Mouse (Mus musculus) lung, embryonic 15.5 days (tissue): Measurements from ENCODE around the gene Hmox2. TPM values are rescaled to one million over a fixed set of nuclear protein-coding genes. Genes with fewer than 3 reads are reported as not detected.
A peak's percentile ranks its signal among the peaks of the same experiment; 100 is the strongest.

Experiments
- ATAC-seq: fragments of 200-750 bp; cut with Nextera tagmentation; 2 replicates; pipeline ENCODE4 v1.8.0; 2017; ENCODE audit warnings: moderate number of reproducible peaks, borderline replicate concordance; ENCODE audit not compliant: low FRiP score, low TSS enrichment; ENCODE audit errors: extremely low read depth
- H3K27ac ChIP-seq: fragments of 300-500 bp; sonication (generic); 2 replicates; pipeline ENCODE4 v1.5.1; 2015; ENCODE audit warnings: moderate library complexity, mild to moderate bottlenecking, inconsistent platforms
- H3K27me3 ChIP-seq: fragments of 300-500 bp; sonication (generic); 2 replicates; pipeline ENCODE4 v1.6.1; 2015; ENCODE audit warnings: inconsistent platforms
- H3K36me3 ChIP-seq: fragments of 300-500 bp; sonication (generic); 2 replicates; pipeline ENCODE4 v1.6.1; 2015; ENCODE audit warnings: inconsistent platforms
- H3K4me1 ChIP-seq: fragments of 300-500 bp; sonication (generic); 2 replicates; pipeline ENCODE4 v1.6.1; 2015; ENCODE audit warnings: inconsistent platforms
- H3K4me2 ChIP-seq: fragments of 300-500 bp; sonication (generic); 2 replicates; pipeline ENCODE4 v1.6.1; 2015; ENCODE audit warnings: inconsistent platforms, mild to moderate bottlenecking, moderate library complexity
- H3K4me3 ChIP-seq: fragments of 300-500 bp; sonication (generic); 2 replicates; pipeline ENCODE4 v1.5.1; 2015; ENCODE audit warnings: mild to moderate bottlenecking, inconsistent platforms
- H3K9ac ChIP-seq: fragments of 300-500 bp; sonication (generic); 2 replicates; pipeline ENCODE4 v1.6.1; 2015; ENCODE audit warnings: inconsistent platforms
- H3K9me3 ChIP-seq: fragments of 300-500 bp; sonication (generic); 2 replicates; pipeline ENCODE4 v1.6.1; 2016; ENCODE audit warnings: inconsistent platforms
- WGBS: fragments of 180-500 bp; shearing (Covaris S2); methylation state at CpG from one replicate; pipeline ENCODE4 v1.1.7; 2015; 5-methylcytosine and 5-hydroxymethylcytosine counted together
- polyA plus RNA-seq: library from polyadenylated mRNA; unstranded; fragments of >200 nt; fragmentation: Nextera tagmentation; extraction: Ambion mirVana; gene quantifications from 2 replicates; pipeline ENCODE4 v1.2.1, GENCODE M21; 2015

The Hmox2 gene
- polyA plus RNA-seq, 1 experiment from 2014 or later = 113 TPM

GRCm38 (mm10) chr16:4768719-4769118 lies 42.6 kb downstream of the Hmox2 start:
- WGBS = 94% methylated on average over 5 of the region's 5 CpGs
- Histone ChIP-seq H3K36me3 (peaks cover 65% of the 10 kb centered on the region), H3K27ac (no peak overlapping the region), H3K4me3 (no peak overlapping the region), H3K4me2 (no peak overlapping the region), H3K4me1 (peaks cover 8% of the 10 kb centered on the region), H3K27me3 (no peaks in the 10 kb centered on the region), H3K9me3 (no peaks in the 10 kb centered on the region), H3K9ac (no peak overlapping the region)
- no peak for ATAC-seq

- Histone ChIP-seq H3K4me2 (no peak overlapping the region), H3K36me3 (peaks cover 23% of the 10 kb centered on the region), H3K9ac (no peak overlapping the region), H3K27me3 (no peaks in the 10 kb centered on the region), H3K27ac (no peak overlapping the region), H3K4me1 (peaks cover 9% of the 10 kb centered on the region), H3K9me3 (no peaks in the 10 kb centered on the region), H3K4me3 (no peak overlapping the region)
- ATAC-seq = no peak
- 50% methylated on average over 1 of the region's 1 CpGs for WGBS
Observed at GRCm38 (mm10) chr16:4773289-4773970, 47.3 kb downstream of the Hmox2 start.

GRCm38 (mm10) chr16:4777171-4777904 lies 51.2 kb downstream of the Hmox2 start:
- 95% methylated on average over 3 of the region's 3 CpGs for WGBS
- Histone ChIP-seq H3K27me3 (no peaks in the 10 kb centered on the region), H3K4me2 (no peak overlapping the region), H3K4me3 (no peak overlapping the region), H3K9me3 (no peaks in the 10 kb centered on the region), H3K27ac (no peak overlapping the region), H3K4me1 (peaks cover 17% of the 10 kb centered on the region), H3K36me3 (0 out of 2 replicates have a peak, but pooled peaks cover 2% of the 10 kb centered on the region), H3K9ac (no peak overlapping the region)
- ATAC-seq = no peak

GRCm38 (mm10) chr16:4777905-4778609 lies 51.9 kb downstream of the Hmox2 start:
- no peak for ATAC-seq
- Histone ChIP-seq H3K27me3 (no peaks in the 10 kb centered on the region), H3K9me3 (no peaks in the 10 kb centered on the region), H3K9ac (no peak overlapping the region), H3K36me3 (0 out of 2 replicates have a peak, but pooled peaks cover 2% of the 10 kb centered on the region), H3K27ac (no peak overlapping the region), H3K4me3 (no peak overlapping the region), H3K4me1 (peaks cover 16% of the 10 kb centered on the region), H3K4me2 (no peak overlapping the region)
- whole genome bisulfite sequencing = 90% methylated on average over 4 of the region's 4 CpGs

GRCm38 (mm10) chr16:4778940-4779339 lies 52.8 kb downstream of the Hmox2 start:
- no peak for ATAC-seq
- H3K4me3 ChIP-seq = no peak overlapping the region
- 0 out of 2 replicates have a peak, but pooled peaks cover 2% of the 10 kb centered on the region for H3K36me3 ChIP-seq
- H3K4me1 ChIP-seq = peaks cover 8% of the 10 kb centered on the region
- 94% methylated on average over 4 of the region's 4 CpGs for WGBS
- H3K4me2 ChIP-seq = no peak overlapping the region
- H3K27me3 ChIP-seq = no peaks in the 10 kb centered on the region
- no peaks in the 10 kb centered on the region for H3K9me3 ChIP-seq
- no peak overlapping the region for H3K27ac ChIP-seq
- H3K9ac ChIP-seq = no peak overlapping the region

GRCm38 (mm10) chr16:4781524-4782196 lies 55.5 kb downstream of the Hmox2 start:
- H3K9me3 ChIP-seq = no peaks in the 10 kb centered on the region
- 61% methylated on average over 5 of the region's 5 CpGs for WGBS
- H3K9ac ChIP-seq = no peak overlapping the region
- peaks cover 22% of the 10 kb centered on the region for H3K4me1 ChIP-seq
- no peaks in the 10 kb centered on the region for H3K27me3 ChIP-seq
- no peak for ATAC-seq
- 0 out of 2 replicates have a peak, but pooled peaks cover 2% of the 10 kb centered on the region for H3K36me3 ChIP-seq
- H3K4me2 ChIP-seq = no peak overlapping the region
- no peak overlapping the region for H3K27ac ChIP-seq
- no peak overlapping the region for H3K4me3 ChIP-seq

GRCm38 (mm10) chr16:4782515-4782914 lies 56.4 kb downstream of the Hmox2 start:
- H3K4me1 ChIP-seq = peaks cover 24% of the 10 kb centered on the region
- H3K36me3 ChIP-seq = no peaks in the 10 kb centered on the region
- no peak for ATAC-seq
- H3K27me3 ChIP-seq = no peaks in the 10 kb centered on the region
- H3K9me3 ChIP-seq = no peaks in the 10 kb centered on the region
- H3K4me2 ChIP-seq = no peak overlapping the region
- no peak overlapping the region for H3K27ac ChIP-seq
- H3K4me3 ChIP-seq = no peak overlapping the region
- no peak overlapping the region for H3K9ac ChIP-seq

GRCm38 (mm10) chr16:4785706-4786105 lies 59.5 kb downstream of the Hmox2 start:
- Histone ChIP-seq H3K4me2 (no peak overlapping the region), H3K9me3 (no peaks in the 10 kb centered on the region), H3K4me3 (no peak overlapping the region), H3K9ac (no peak overlapping the region), H3K27me3 (no peaks in the 10 kb centered on the region), H3K4me1 (peaks cover 40% of the 10 kb centered on the region), H3K27ac (no peak overlapping the region), H3K36me3 (no peaks in the 10 kb centered on the region)
- ATAC-seq = no peak
- 61% methylated on average over 4 of the region's 4 CpGs for WGBS

- H3K4me1 ChIP-seq = peaks cover 32% of the 10 kb centered on the region
- H3K27me3 ChIP-seq = no peaks in the 10 kb centered on the region
- H3K27ac ChIP-seq = no peak overlapping the region
- peak overlapping the region; percentile 71 for H3K4me2 ChIP-seq
- ATAC-seq = no peak
- no peaks in the 10 kb centered on the region for H3K36me3 ChIP-seq
- peak overlapping the region; percentile 80 for H3K4me3 ChIP-seq
- no peaks in the 10 kb centered on the region for H3K9me3 ChIP-seq
- no peak overlapping the region for H3K9ac ChIP-seq
Observed at GRCm38 (mm10) chr16:4788176-4788575, 62.0 kb downstream of the Hmox2 start.

GRCm38 (mm10) chr16:4789311-4789768 lies 63.2 kb downstream of the Hmox2 start:
- peak overlapping the region; percentile 93 for H3K27ac ChIP-seq
- WGBS = under 1% methylated on average over 29 of the region's 29 CpGs
- no peaks in the 10 kb centered on the region for H3K27me3 ChIP-seq
- peaks cover 32% of the 10 kb centered on the region for H3K4me1 ChIP-seq
- H3K9ac ChIP-seq = peak overlapping the region; percentile 80
- H3K9me3 ChIP-seq = no peaks in the 10 kb centered on the region
- no peaks in the 10 kb centered on the region for H3K36me3 ChIP-seq
- peak; percentile 46 for ATAC-seq
- H3K4me3 ChIP-seq = peak overlapping the region; percentile 80
- peak overlapping the region; percentile 71 for H3K4me2 ChIP-seq

GRCm38 (mm10) chr16:4789810-4790559 lies 63.8 kb downstream of the Hmox2 start, which contains the start of gene Cdip1:
Gene Cdip1, minus strand, starts transcription at chr16:4790292.
- Histone ChIP-seq H3K4me2 (peak within 1 kb of the TSS; percentile 71), H3K4me3 (peak within 1 kb of the TSS; percentile 80), H3K9ac (peak within 1 kb of the TSS; percentile 80), H3K9me3 (no peaks in the 10 kb centered on the region), H3K27ac (peak within 1 kb of the TSS; percentile 93), H3K4me1 (peaks cover 31% of the 10 kb centered on the region), H3K36me3 (no peaks in the 10 kb centered on the region), H3K27me3 (no peaks in the 10 kb centered on the region)
- ATAC-seq = peak; percentile 99
- WGBS = under 1% methylated on average over 51 of the region's 51 CpGs
